Mouse (Mus musculus) CH12.LX (cell line): Measurements from ENCODE around the gene BC030499.

Experiments used
- EP300 ChIP-seq: IDR thresholded peaks from 2 replicates; pipeline ENCODE4 v1.6.1; 2011; ENCODE audit warnings: low read length, improper control_type of control experiment
- MAZ ChIP-seq: IDR thresholded peaks from 2 replicates; pipeline ENCODE4 v1.6.1; 2012; ENCODE audit warnings: low read depth, mild to moderate bottlenecking, inconsistent platforms, low read length, improper control_type of control experiment, moderate library complexity
- MEF2A ChIP-seq: IDR thresholded peaks from 2 replicates; pipeline ENCODE4 v1.6.1; 2014; ENCODE audit warnings: low read depth, mild to moderate bottlenecking, inconsistent platforms, low read length, improper control_type of control experiment, borderline replicate concordance
- NELFE ChIP-seq: IDR thresholded peaks from 2 replicates; pipeline ENCODE4 v1.6.1; 2011; ENCODE audit warnings: low read depth, low read length, improper control_type of control experiment
- POLR2A ChIP-seq: IDR thresholded peaks from 2 replicates; pipeline ENCODE4 v1.6.1; 2011; ENCODE audit warnings: low read depth, mild to moderate bottlenecking, improper control_type of control experiment, low read length
- RCOR1 ChIP-seq: conservative IDR thresholded peaks from 2 replicates; pipeline ENCODE4 v1.6.1; 2012; ENCODE audit warnings: low read depth, mild to moderate bottlenecking, inconsistent platforms, low read length, improper control_type of control experiment
- TCF12 ChIP-seq: IDR thresholded peaks from 2 replicates; pipeline ENCODE4 v1.6.1; 2014; ENCODE audit warnings: low read depth, mild to moderate bottlenecking, inconsistent platforms, low read length, improper control_type of control experiment
- ZC3H11A ChIP-seq: IDR thresholded peaks from 2 replicates; pipeline ENCODE4 v1.6.1; 2012; ENCODE audit warnings: low read depth, mild to moderate bottlenecking, inconsistent platforms, low read length, improper control_type of control experiment

GRCm38 (mm10) chr11:78322076-78322831 lies 31.6 kb downstream of the BC030499 start:
- TF ChIP-seq POLR2A (no peak), TCF12 (no peak), NELFE (no peak), RCOR1 (no peak), ZC3H11A (no peak), MAZ (no peak), EP300 (no peak), MEF2A (no peak)
